Mouse (Mus musculus) cerebellum, adult 9-11 months (tissue): ENCODE results near the gene Blcap.

Experiments used
- DNase-seq: peaks from one replicate; pipeline ENCODE4 v3.0.0; 2022

Blcap gene

DNA sequence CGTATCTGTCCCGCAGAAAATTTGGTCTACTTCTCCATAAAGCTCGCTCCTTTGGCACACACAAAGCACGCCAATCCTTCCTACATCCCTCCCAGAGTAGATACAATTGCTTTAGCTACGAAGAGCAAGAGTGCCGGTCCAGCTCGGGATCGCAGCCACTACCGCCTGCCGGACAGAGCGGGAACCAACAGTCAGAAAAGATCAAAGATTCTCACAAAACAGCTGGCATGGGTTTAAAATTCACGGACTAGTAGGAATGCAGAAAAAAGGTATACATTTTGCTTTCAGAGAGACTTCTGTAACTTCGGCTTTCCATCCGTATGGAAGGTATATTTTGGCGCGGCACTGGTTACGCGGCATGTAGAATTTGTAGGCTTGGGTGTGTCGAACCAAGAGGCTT lies 11.6 kb downstream of the Blcap start:
- no peak for DNase-seq

DNA sequence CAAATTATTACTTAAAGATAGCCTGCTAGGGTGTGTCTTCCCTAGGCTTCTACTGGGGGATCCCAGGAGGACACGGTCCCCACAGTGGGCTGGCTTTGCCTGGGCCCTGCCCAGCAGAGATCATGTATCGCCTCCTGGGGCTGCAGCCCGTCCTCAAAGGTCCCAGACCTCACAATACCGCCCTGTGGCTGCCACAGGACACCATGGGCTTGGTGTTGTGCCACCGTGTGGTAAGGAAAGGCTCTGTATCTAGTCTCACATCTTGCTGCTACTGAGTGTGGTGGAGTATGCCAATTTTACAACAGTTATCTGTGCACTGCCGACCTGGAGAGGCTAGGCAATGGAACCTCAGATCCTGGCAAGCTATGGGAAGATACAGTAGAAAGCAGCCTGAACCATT lies 12.6 kb downstream of the Blcap start:
- no peak for DNase-seq

DNA sequence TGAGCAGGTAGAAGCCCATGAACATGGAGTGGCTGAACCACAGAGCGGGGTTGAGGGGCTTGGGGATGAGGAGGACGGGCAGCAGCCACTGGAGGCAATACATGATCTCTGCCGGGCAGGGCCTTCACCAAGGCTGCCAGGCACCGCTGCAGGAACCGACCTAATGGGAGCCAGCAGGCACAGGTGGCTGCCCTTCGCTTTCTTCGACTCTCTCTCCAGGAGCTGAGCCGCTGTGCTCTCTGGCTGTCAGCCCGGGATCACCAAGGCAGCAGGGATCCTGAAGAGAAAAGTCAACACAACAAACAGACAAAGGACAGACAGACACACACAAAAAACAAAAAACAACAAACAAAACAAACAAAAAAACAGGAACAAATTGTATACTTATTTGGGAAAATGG lies 13.0 kb downstream of the Blcap start:
- DNase-seq: peak; percentile 67

DNA sequence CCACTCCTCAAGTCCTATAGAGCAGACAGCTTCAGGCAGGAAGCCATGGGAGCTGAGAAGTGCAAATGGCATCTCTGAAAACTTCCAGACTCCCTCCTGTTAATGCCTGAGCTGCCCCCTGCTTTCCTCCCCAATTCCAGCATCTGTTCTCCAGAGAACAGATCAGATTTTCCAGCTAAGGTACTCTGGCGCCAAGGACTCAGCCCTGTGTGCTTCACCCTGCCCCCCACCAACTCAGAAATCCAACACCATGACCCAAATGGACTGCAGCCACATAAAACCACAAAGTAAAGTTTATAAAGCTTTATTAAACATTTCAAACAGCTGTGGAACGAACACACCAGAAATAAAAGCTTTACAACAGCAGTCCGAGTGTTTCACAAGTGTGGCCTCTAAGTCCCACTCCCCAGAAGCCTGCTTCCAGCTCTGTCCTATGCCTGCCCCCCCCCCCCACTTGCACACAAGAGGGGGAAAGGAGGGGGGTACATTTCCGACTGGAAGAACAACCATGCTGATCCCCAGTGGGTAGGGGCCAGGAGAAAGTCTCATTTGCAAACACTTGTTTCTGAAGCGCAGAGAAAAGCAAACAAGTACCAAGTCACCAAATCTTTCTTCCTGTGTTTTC lies 14.9 kb downstream of the Blcap start:
- DNase-seq: no peak

DNA sequence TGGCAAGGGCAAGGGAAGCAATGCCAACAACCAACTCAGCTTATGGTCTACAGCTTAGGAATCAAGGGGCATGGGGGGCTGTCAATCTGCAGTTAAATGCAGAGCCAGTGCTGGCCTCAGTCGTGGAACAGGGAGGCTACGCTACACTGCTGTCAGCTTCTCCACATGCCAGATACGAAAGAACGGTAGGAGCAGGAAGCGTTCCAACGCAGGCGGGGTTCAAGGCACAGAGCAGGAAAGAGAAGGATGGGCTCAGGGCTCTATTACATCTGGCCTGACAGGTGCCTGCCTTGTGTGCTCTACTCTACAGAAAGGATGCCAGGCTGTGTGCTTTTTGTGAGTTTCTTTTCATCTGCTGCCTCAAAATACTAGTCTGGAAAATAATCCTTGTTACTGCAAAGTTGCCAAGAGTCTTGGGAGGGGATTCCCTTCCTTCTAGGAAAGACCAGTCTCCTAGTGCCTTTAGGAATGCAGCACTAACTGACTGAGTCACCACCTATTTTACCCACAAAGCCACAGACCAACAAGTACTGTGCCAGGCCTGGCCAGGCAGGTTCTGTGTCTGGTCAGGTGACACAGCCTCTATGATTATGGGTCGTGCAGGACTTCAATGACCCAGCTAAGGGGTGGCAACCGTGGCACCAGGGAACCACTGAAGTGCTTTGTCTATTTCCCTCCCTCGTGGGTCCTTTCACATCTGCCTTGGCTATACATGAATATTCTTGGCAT lies 18.8 kb downstream of the Blcap start:
- DNase-seq: no peak

DNA sequence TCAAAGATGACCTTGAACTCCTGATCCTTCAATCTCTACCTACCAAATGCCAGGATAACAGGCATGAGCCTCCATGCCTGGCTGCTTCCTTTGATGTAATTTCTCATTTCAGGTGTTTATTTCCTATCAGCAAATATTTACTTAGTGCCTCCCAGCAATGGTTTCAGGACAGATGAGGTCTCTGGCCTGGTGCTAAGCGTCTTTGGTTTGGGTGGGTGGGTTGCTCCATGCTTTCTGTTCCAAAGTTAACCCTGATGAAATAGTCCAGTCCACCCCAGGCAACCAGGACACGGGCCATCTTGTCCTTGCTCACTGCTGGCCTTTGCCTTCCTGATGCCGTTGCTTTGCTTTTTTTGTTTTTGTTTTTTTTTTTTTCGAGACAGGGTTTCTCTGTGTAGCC lies 20.8 kb downstream of the Blcap start:
- no peak for DNase-seq

DNA sequence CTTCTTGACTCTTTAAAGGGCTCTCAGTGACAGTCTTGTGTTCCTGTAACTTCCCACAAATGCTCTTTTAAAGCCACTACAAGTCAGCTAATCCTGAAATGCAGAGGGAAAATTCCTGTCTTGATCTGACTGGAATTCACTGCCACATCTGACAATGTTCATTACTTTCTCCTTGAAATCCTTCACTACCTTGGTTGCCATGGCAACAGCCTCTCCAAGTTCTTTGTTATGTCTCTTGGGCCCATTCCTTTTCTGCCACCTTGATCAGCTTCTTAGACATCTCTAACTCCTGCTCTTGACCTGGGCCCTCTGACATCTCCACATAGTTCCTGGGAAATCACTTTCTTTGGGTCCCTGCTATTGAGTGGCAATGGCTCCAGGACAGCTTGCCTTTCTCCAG lies 24.4 kb downstream of the Blcap start:
- no peak for DNase-seq

DNA sequence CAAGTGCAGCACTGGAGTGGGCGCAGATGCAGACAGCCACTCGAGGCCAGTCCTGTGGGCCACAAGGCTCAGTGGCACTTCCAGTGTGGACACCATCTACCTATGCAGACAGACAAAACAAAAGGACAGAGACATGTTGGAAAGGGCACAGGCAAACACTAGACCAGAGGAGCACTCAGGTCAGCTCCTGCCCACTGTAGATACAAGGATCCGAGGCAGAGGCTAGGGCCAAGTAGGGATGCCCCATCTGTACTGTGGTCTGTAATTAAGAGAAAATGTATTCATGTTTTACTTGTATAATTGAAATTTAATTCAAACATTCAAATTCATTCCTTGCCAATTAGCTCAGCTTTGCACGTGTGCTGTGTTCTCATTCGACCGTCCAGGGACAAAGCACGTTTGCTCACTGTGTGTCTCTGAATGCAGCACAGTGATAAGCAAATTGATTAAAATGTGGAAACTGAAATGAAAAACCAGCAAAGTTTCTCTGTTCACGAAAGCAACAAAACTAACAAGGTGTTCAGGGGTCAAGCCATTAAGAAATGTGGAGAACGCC lies 26.7 kb downstream of the Blcap start:
- DNase-seq: no peak

DNA sequence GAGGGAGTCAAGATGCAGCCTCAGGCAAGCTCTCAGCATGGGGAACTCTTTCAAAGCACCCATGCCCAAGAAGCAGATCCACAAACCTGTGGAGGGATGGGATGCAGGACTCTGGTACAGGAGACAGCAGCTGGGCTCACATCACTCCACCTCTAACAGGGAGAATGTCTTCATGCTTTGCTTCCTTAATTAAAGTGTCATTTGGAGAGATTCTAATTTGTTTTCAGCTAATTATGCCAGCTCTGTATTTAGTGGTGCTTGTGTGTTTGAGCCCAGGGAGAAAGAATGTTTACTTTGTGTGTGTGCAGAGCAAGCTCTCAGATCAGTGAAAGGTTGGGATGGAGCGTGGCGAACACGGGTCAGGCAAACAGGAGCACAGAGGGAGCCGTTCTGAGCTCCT lies 28.7 kb downstream of the Blcap start:
- no peak for DNase-seq

DNA sequence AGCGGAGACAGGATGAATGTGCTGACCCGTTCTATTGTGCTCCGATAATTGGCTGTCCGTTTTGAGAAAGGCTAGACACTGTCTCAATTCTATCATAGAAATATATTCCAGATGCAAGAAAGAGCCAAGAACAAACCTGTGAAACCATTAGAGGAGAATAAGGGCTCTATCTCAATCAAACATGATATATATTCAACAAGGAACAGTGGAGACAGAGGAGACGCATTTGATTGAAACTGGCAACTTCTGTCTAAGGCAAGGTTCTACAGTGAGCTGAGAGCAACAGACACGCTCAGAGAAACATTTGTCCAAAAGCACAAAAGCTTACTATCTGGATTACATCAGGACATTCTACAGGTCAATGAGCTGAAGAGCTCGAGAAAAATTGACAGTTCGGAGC lies 29.4 kb downstream of the Blcap start:
- DNase-seq: no peak

DNA sequence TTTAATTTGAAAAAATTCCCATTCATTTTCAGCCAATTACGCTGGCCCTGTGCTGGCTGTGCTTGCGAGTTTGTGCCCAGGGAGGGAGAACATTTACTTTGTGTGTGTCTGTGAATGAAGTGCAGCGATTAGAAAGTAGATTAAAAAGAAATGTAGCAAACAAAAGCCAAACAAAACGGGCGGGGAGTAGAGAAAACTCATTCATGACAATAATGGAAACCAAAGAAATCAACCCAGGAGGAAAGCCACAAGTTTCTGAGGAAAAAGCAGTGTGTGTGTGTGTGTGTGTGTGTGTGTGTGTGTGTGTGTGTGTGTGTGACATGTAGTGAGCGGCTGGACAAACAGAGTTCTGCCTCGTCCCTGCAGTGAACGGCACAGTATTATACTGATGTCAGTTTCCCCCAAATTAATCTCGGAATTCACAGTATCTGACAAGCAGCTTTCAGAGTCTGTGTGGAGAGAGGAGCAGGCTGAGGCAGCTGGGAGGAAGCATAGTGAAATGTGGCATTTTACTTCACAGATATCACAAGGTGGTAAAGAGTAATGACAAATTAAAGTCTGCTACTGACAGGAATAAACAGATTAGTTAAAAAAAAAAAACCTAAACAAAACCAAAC lies 30.0 kb downstream of the Blcap start:
- DNase-seq: no peak

DNA sequence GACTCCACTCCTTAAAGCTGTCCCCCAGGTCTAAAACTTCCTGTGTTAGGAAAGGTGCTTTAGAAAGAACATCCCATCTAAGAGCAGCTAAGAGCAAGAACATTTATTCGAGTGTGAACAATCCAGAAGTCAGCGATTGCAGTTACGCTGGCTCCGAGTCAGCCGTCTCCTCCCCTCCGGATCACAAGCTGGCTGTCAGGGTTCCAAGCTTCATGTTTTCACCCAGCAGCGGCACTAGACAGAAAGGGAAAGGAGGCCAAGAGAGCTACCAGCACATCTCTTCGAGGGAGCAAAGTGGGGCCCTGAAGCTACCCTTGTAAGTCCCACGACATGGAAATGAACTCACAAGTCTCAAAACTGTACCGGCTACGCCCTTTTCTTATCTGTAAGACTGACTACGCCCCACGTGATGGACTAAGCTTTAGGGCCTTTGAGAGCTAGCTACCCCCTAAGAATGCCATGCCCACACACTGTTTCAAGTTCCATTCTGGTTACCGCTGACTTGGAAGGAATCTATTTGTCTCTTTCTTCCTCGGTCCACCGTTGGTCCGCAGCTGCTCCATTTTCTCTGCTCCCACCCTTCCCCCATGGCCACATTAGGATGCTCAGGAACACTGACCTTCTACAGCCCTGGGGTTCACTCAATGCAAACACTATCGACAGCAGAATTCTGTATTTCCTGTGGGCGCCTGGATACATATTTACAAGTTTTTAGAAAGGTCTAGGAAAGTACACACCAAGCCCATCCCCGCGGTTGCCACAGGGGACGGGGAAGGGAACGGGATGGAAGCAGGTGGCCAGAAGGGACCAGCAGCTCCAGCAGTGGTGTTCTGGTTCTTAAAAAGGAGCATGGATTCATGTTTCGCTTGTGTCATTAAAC lies 30.8 kb downstream of the Blcap start:
- no peak for DNase-seq

DNA sequence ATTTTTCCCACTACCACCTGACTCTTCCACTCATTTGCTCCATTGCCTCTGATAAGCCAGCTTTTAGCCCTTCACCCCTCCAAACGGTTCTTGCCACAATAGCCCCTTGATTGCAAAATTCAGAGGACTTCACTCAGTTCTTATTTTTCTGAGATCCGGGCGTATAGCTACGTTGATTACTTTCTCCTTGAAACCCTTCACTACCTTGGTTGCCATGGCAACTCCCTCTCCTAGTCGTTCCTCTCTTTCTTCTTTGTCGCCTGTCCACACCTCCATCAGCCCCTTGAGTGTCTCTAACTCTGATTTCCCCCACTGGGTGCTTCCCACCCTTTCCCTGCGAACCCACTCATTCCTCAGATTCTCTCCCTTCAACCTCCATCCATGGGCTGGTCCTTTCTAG lies 34.0 kb downstream of the Blcap start:
- no peak for DNase-seq

DNA sequence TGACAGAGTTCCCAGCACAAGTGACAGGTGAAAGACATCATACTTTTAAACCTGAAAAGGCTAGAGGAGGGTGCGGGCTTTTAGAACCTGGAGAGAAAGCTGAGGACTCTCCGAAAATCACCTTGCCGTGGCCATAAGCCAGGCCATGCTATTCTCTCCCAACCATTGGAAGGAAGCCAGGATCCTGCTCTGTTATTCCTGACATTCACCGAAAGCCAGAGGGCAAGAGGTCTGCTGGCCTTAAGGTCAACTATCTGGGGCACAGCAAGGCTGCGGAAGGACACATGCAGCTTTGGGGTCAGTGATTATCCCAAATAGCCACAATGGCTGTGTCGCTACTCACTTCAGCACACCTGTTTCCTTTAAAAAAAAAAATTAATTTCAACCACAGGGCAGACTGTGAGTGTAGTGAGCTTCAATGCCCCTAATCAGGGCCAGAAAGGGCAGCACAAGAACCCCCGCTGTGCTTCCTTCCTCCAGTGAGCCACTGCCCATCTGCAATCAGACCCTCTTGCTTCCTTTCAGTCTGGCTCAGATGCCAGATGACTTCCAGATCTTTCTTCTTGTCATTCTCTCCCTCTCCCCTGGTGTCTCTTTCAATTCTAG lies 34.5 kb downstream of the Blcap start:
- no peak for DNase-seq

DNA sequence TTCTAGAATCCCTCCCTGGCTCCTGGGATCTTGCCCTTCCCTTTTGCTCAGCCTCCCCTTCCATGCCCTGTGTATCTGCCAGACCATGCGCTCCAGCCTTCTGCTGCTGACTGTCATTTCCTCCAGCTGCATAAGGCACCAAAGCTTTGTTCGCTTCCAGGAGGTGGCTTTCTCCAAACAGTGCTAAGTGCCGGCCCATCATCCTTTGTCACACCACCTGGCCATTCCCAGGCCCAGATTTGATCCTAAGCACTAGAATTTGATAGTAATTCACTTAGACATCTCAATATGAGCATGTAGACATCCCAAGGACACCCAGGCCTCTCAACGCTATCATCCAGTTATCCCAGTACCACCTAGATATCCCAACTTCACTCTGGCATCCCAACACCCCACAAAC lies 36.9 kb downstream of the Blcap start:
- no peak for DNase-seq

DNA sequence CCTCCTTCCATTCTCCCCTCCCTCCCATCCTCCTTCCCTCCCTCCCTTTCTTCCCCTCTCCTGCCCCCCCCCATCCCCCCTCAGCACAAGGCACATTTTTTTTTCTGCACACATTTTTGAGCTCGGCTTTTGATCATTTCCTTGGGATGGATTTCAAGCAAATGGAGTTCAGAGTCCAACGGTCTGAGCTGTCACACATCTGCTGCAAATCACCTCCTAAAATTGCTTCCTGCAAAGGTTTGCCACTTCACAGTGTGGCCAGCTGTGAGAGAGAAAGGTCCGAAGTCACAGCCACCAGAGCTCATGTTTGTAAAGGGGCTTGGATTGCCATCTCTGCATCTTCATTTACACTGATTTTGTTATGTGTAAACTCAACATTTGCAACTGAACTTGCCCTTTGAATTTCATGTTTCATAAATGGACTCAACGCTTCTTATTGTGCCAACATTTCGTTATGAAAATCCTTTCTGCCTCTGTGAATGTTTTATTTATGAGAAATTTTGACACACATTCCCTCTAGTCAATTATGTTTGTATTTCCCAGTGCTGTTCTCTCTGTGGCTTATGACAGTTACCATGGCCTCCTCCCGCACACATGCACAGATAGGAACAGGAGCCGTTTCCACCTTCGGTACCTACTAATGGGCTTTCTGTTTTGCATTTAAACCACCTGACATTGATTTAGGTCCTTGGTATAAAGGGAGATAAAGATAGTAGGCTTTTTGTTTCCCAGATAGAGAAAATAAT lies 39.2 kb downstream of the Blcap start:
- DNase-seq: no peak

DNA sequence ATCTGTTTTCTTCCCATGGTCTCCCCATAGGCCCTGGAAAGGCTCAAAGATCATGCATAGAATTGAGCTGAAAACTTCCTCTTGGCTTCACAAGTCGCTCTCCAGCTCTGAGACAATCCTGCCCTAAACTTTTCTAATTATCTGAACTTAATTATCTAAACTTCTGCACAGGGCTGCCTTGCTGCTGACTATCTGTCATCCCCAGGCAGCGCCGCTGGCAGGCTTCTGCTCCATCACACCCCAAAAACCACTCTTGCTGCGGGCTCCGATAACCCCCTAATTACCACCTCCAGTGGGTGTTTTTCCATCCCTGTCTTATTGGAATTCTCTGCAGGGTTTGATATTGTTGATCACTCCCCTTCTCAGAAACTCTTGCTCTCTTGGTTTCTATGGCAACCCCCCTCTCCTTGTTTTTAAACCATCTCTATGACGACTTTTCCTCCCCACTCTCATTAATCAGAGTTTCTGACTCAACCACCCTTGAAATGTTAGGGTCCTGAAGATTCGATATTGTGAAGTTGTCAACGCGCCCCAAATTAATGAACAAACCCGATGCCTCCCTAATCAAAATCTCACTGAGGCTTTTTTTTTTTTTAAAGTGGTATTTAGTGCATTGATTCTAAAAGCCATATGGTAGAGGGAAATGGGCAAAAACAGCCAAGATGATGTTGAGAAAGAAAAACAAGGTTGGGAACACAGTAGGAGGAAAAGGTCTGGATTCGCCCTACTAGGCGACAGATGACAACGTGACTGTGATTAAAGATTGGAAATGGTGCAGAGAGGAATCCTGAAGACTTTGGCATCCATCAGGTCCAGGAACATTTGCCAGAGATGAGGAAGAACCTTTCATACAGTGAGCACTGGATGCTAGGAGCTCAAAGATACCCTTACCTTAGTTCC lies 40.8 kb downstream of the Blcap start:
- no peak for DNase-seq

DNA sequence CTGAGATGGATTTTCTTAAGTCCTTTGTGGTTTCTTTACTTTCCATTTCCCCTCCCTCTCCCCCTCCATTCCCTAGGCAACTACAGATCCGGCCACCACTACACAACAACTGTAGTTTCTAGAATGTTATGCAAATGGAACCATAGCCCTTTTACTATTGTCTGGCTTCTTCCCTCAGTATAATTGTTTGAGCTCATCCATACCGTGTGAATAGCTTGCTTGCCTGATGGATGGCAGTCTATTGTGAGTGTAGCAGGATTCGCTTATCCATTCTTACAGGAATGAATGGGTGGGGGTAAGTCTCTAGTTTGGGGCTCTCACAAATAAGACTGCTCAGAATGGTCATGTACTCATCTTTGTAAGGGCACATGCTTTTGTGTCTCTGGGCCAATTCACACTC lies 48.5 kb downstream of the Blcap start:
- DNase-seq: no peak

DNA sequence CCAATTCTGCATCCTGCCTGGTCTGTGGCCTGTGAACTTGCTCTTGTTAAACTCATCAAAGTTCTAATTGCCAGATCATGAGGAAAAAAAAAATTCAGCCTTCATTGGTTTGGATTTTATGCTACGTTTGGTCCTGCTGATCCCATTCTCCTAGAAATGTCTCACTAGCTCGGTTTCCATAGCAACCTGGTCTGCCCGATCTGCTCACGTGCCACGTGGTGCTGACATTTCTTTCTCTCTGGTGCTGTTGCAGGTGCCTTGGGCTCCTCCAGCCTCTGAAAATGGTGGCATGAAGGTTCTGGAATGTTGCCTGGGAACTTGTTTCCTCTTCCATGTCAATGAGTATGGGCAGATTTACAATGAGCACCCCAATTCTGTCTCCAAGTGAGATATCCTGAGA lies 50.6 kb downstream of the Blcap start:
- DNase-seq: no peak

DNA sequence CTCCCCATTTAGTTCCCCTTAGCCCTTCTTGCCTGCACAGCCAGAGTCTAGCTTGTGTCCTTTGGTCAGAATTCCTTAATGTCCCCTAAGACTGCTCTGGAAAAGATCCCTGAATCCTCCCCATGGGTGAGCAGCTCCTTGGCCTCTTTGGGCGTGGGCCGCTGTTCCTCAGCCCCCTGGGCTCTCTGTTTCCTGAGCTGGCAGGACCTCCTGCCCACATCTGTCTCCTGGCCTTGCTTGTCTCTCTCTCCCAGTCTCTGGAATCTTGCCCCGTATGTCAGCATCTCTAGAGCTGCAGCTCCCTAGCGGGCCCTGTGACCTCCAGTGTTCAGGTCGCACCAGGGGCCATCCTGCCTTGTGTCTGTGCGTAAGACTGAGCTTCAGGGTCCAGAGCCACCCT lies 51.6 kb downstream of the Blcap start:
- no peak for DNase-seq

DNA sequence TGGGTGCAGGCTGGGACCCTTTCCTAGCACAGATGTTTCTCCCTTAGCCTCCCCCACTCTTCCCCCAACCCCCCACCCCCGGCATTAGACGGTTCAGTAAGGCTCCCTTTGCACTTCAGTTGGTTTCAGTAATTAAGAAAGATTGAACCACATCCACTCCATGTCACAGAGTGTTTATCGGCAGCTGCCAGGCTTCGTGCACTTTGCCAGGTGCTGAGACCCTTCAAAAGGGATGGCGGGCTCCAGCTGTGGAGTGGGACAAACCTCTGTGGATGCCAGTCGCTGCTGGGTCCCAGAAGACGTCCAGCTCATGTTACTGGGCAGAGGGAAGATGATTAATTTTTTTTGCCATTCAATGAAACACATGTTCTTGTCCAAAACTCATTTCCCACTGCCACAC lies 52.6 kb downstream of the Blcap start:
- no peak for DNase-seq
